Mouse (Mus musculus) hindbrain, embryonic 13.5 days (tissue): ENCODE measurements at regions not wholly inside any gene's neighbourhood (a gene's known extent, or its start where the extent isn't known, plus 50 kb on each side); places are given as distances from the start of the nearest gene placed in this dataset.

ENCODE experiments used
- ATAC-seq: fragments of 200-750 bp; cut with Nextera tagmentation; 2 replicates; pipeline ENCODE4 v1.8.0; 2017; ENCODE audit warnings: moderate TSS enrichment; ENCODE audit not compliant: low FRiP score
- H3K27ac ChIP-seq: fragments of 300-500 bp; sonication (generic); 2 replicates; pipeline ENCODE4 v1.5.1; 2015; ENCODE audit warnings: inconsistent platforms, mild to moderate bottlenecking, moderate library complexity
- H3K27me3 ChIP-seq: fragments of 300-500 bp; sonication (generic); 2 replicates; pipeline ENCODE4 v1.6.1; 2015; ENCODE audit warnings: mild to moderate bottlenecking, inconsistent platforms
- H3K36me3 ChIP-seq: fragments of 300-500 bp; sonication (generic); 2 replicates; pipeline ENCODE4 v1.6.1; 2015; ENCODE audit warnings: mild to moderate bottlenecking, inconsistent platforms
- H3K4me1 ChIP-seq: fragments of 300-500 bp; sonication (generic); replicated peaks from 2 replicates; pipeline ENCODE4 v1.6.1; 2015; ENCODE audit warnings: inconsistent platforms
- H3K4me2 ChIP-seq: fragments of 300-500 bp; sonication (generic); 2 replicates; pipeline ENCODE4 v1.6.1; 2015; ENCODE audit warnings: inconsistent platforms, mild to moderate bottlenecking, moderate library complexity
- H3K4me3 ChIP-seq: fragments of 300-500 bp; sonication (generic); 2 replicates; pipeline ENCODE4 v1.5.1; 2015; ENCODE audit warnings: mild to moderate bottlenecking, inconsistent platforms
- H3K9ac ChIP-seq: fragments of 300-500 bp; sonication (generic); 2 replicates; pipeline ENCODE4 v1.6.1; 2015; ENCODE audit warnings: mild to moderate bottlenecking, inconsistent platforms
- H3K9me3 ChIP-seq: fragments of 300-500 bp; sonication (generic); 2 replicates; pipeline ENCODE4 v1.6.1; 2016; ENCODE audit warnings: inconsistent platforms
- WGBS: fragments of 180-500 bp; shearing (Covaris S2); methylation state at CpG from one replicate; pipeline ENCODE4 v1.1.7; 2015; 5-methylcytosine and 5-hydroxymethylcytosine counted together

DNA sequence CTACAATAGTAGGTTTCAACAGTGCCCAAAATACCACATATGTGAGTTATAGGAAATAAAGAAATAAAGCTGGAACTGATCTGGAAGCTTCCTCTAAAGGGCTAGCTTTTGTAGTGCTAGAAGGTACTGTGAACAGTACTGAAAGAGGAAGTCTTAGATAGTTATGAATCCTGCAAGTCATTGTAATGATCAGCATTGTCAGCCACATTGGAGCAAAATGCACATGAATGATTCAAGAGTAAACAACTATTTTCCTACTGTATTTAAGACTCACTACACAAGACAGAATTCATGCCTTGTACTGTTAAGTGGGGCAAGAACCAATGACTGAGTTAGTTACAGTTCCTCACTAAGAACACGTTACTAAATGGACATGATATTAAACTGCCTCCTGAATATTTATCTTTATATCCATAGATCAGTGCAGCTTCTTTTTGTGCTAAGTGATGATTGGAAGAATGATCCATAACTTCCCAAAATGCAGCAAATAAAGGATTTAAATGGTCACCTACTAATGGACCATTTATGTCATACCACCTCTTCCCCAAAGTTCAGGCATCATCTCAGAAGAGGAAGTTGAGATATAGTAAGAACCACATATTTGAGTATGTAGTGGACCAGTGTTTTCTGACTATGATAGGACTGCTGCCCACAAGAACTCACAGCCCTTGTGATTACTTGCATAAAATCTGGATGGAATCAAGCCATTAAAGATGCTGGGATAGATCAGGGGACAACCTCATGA, 449.8 kb downstream of the Wdr20rt start:
- 91% methylated on average over 1 of the region's 1 CpGs for WGBS
- Histone ChIP-seq H3K27ac (no peak overlapping the region), H3K27me3 (no peaks in the 10 kb centered on the region), H3K4me3 (no peak overlapping the region), H3K36me3 (no peaks in the 10 kb centered on the region), H3K4me2 (no peak overlapping the region), H3K4me1 (no peaks in the 10 kb centered on the region), H3K9ac (no peak overlapping the region), H3K9me3 (no peaks in the 10 kb centered on the region)
- no peak for ATAC-seq

- no peak for ATAC-seq
Observed at GRCm38 (mm10) chr12:65680335-65680734, 455.0 kb downstream of the Wdr20rt start.

DNA sequence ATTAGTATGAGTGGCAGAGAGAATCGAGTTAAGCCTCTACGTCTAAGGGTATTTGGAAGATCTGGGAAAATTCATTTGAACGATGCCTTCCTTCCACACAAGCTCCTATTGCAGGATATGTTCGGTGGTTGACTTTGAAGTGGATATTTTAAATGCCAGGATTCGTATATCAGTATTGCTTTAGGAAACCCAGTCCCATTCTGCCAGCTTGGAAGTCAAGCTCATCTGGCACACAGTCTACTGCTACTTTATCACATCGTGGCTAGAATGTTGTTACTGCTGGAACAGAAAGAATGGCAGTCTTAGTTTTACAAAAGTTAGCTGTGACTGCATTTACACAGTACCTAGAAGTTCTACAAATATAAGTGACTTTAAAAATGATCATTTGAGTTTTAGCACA, 456.5 kb downstream of the Wdr20rt start:
- Histone ChIP-seq H3K27me3 (no peaks in the 10 kb centered on the region), H3K36me3 (no peaks in the 10 kb centered on the region), H3K27ac (no peak overlapping the region), H3K9me3 (no peaks in the 10 kb centered on the region), H3K4me1 (no peaks in the 10 kb centered on the region), H3K4me2 (no peak overlapping the region), H3K4me3 (no peak overlapping the region), H3K9ac (no peak overlapping the region)
- ATAC-seq, result no peak
- 94% methylated on average over 6 of the region's 6 CpGs for WGBS

More at GRCm38 (mm10) chr12:65680335-65680734, 455.0 kb downstream of the Wdr20rt start:
- no peaks in the 10 kb centered on the region for H3K4me1 ChIP-seq
- H3K9ac ChIP-seq, result no peak overlapping the region
- no peaks in the 10 kb centered on the region for H3K9me3 ChIP-seq
- no peak overlapping the region for H3K27ac ChIP-seq
- no peak overlapping the region for H3K4me2 ChIP-seq
- no peak overlapping the region for H3K4me3 ChIP-seq
- WGBS, result 74% methylated on average over 2 of the region's 2 CpGs
- no peaks in the 10 kb centered on the region for H3K27me3 ChIP-seq
- no peaks in the 10 kb centered on the region for H3K36me3 ChIP-seq

DNA sequence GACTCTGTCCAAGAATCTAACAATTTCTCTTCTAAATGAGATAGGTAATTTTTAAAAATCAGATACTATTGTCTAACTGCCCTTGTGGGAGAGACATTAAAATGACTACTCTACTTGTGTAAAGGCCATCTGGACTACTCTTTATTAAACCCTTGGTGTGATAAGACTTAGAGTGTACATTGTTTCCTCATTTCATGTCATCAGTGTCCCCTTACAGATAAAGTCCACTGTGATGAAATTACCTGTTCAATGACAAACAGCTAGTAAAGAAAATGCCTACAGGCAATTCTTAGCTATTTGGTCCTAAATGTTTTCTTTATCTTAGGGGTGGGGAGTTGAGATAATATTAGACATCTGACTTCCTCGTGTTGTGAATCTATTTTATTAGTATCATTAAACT, 479.7 kb downstream of the Wdr20rt start:
- Histone ChIP-seq H3K9ac (no peak overlapping the region), H3K27me3 (no peaks in the 10 kb centered on the region), H3K27ac (no peak overlapping the region), H3K36me3 (no peaks in the 10 kb centered on the region), H3K4me3 (no peak overlapping the region), H3K4me2 (no peak overlapping the region), H3K4me1 (no peaks in the 10 kb centered on the region), H3K9me3 (no peaks in the 10 kb centered on the region)
- 73% methylated on average over 1 of the region's 1 CpGs for WGBS
- ATAC-seq, result no peak

GRCm38 (mm10) chr12:65712304-65712703, 487.0 kb downstream of the Wdr20rt start:
- WGBS, result 80% methylated on average over 2 of the region's 2 CpGs
- no peaks in the 10 kb centered on the region for H3K27me3 ChIP-seq
- no peaks in the 10 kb centered on the region for H3K4me1 ChIP-seq
- no peaks in the 10 kb centered on the region for H3K36me3 ChIP-seq
- no peak for ATAC-seq
- no peak overlapping the region for H3K4me2 ChIP-seq
- H3K4me3 ChIP-seq, result no peak overlapping the region
- H3K9ac ChIP-seq, result no peak overlapping the region
- no peak overlapping the region for H3K27ac ChIP-seq
- H3K9me3 ChIP-seq, result no peaks in the 10 kb centered on the region
